Mouse (Mus musculus) ovary, postnatal 14 days (tissue): ENCODE measurements around the gene Vmn1r88.
"Not testable (repeated sequence)": the region's sequence is repeated elsewhere in the genome, so short reads cannot be mapped to it uniquely, and the experiment has no call there.

Source experiments
- DNase-seq: peaks from one replicate; pipeline ENCODE4 v3.0.0; 2022; ENCODE audit warnings: low spot score

The Vmn1r88 gene

GRCm38 (mm10) chr7:13159268-13159667 is at the start of gene Vmn1r88:
Gene Vmn1r88, plus strand, starts transcription at chr7:13159568.
- no peak for DNase-seq

- DNase-seq, result no peak
Observed at GRCm38 (mm10) chr7:13119817-13120216, 39.6 kb upstream of the Vmn1r88 start, which contains the start of gene Vmn1r86. Gene Vmn1r86, minus strand, starts transcription at chr7:13119917.

GRCm38 (mm10) chr7:13123554-13124153 is 35.7 kb upstream of the Vmn1r88 start:
- not testable (repeated sequence) for DNase-seq

GRCm38 (mm10) chr7:13131856-13132255 is 27.5 kb upstream of the Vmn1r88 start:
- no peak for DNase-seq

- DNase-seq, result no peak
Observed at GRCm38 (mm10) chr7:13137340-13137739, 22.0 kb upstream of the Vmn1r88 start.

GRCm38 (mm10) chr7:13140057-13140456 is 19.3 kb upstream of the Vmn1r88 start, which contains the start of gene Vmn1r87:
Gene Vmn1r87, minus strand, starts transcription at chr7:13140157.
- DNase-seq, result no peak

- DNase-seq, result no peak
Observed at GRCm38 (mm10) chr7:13212720-13213119, 53.4 kb downstream of the Vmn1r88 start, which contains the start of gene Vmn1r89. Gene Vmn1r89, plus strand, starts transcription at chr7:13213020.
